Mouse (Mus musculus): ENCODE results near the gene Exosc2.

The Exosc2 gene

DNA sequence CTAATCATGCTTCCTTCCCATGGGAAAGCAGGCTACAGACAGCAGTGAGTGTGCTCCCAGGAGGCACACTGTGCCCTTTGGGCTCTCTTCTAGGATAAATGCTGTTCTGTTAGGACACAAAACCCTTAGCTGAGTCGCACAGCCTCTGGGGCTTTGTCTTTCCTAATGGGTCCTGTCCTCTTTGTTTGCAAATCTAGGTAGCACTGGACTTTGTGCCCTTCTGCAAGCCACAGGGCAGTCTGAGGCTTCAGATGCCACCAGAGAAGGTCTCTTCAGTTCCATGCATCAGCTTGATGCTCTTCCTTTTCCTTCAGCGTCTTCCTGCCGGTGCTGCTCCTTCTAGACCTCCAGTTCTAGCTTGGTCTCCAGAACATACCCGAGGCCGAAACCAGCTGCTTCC lies 60.1 kb downstream of the Exosc2 start:
- DNase-seq = no peak
